Mouse (Mus musculus) brain, embryonic 18.5 days (tissue): ENCODE results near the gene Rhobtb3.
"Not testable (repeated sequence)": the region's sequence is repeated elsewhere in the genome, so short reads cannot be mapped to it uniquely, and the experiment has no call there.

Experiments used
- DNase-seq: peaks from one replicate; pipeline ENCODE4 v3.0.0-alpha.2; 2012; ENCODE audit warnings: low read depth, low spot score

Gene Rhobtb3

GRCm38 (mm10) chr13:75929071-75929470 lies 14.7 kb downstream of the Rhobtb3 start:
- not testable (repeated sequence) for DNase-seq

- no peak for DNase-seq
Measured at GRCm38 (mm10) chr13:75927951-75928350, 15.8 kb downstream of the Rhobtb3 start.

- DNase-seq: no peak
Measured at GRCm38 (mm10) chr13:75914151-75914550, 29.6 kb downstream of the Rhobtb3 start.

- DNase-seq: no peak
Measured at GRCm38 (mm10) chr13:75908187-75908586, 35.5 kb downstream of the Rhobtb3 start.

- DNase-seq: no peak
Measured at GRCm38 (mm10) chr13:75907133-75907532, 36.6 kb downstream of the Rhobtb3 start.

- DNase-seq: no peak
Measured at GRCm38 (mm10) chr13:75904660-75905059, 39.1 kb downstream of the Rhobtb3 start.

- DNase-seq: not testable (repeated sequence)
Measured at GRCm38 (mm10) chr13:75900928-75901327, 42.8 kb downstream of the Rhobtb3 start.

GRCm38 (mm10) chr13:75892876-75893275 lies 50.8 kb downstream of the Rhobtb3 start:
- DNase-seq: no peak

- DNase-seq: no peak
Measured at GRCm38 (mm10) chr13:75892291-75892690, 51.4 kb downstream of the Rhobtb3 start.

- DNase-seq: no peak
Measured at GRCm38 (mm10) chr13:75891868-75892267, 51.9 kb downstream of the Rhobtb3 start.

GRCm38 (mm10) chr13:75883792-75884191 lies 59.9 kb downstream of the Rhobtb3 start:
- DNase-seq: no peak

- peak; percentile 12 for DNase-seq
Measured at GRCm38 (mm10) chr13:75880501-75880900, 63.2 kb downstream of the Rhobtb3 start.

GRCm38 (mm10) chr13:75879756-75880155 lies 64.0 kb downstream of the Rhobtb3 start:
- DNase-seq: no peak

GRCm38 (mm10) chr13:75877907-75878306 lies 65.8 kb downstream of the Rhobtb3 start:
- peak; percentile 14 for DNase-seq

GRCm38 (mm10) chr13:75876592-75876991 lies 67.1 kb downstream of the Rhobtb3 start:
- no peak for DNase-seq

- not testable (repeated sequence) for DNase-seq
Measured at GRCm38 (mm10) chr13:75876188-75876587, 67.5 kb downstream of the Rhobtb3 start.

GRCm38 (mm10) chr13:75874608-75875376 lies 68.9 kb downstream of the Rhobtb3 start:
- DNase-seq: no peak

- no peak for DNase-seq
Measured at GRCm38 (mm10) chr13:75867876-75868275, 75.8 kb downstream of the Rhobtb3 start.

- DNase-seq: no peak
Measured at GRCm38 (mm10) chr13:75865486-75866184, 78.1 kb downstream of the Rhobtb3 start.

GRCm38 (mm10) chr13:75859264-75859844 lies 84.4 kb downstream of the Rhobtb3 start:
- DNase-seq: no peak

GRCm38 (mm10) chr13:75853118-75853517 lies 90.6 kb downstream of the Rhobtb3 start:
- no peak for DNase-seq

- no peak for DNase-seq
Measured at GRCm38 (mm10) chr13:75852027-75852426, 91.7 kb downstream of the Rhobtb3 start.

- DNase-seq: no peak
Measured at GRCm38 (mm10) chr13:75847027-75847426, 96.7 kb downstream of the Rhobtb3 start.
